Mouse (Mus musculus): ENCODE results near the gene Mertk. TPM values are rescaled to one million over a fixed set of nuclear protein-coding genes. Genes with fewer than 3 reads are reported as not detected.

The Mertk gene
- polyA plus RNA-seq, 1 experiment: 6.1 TPM

DNA sequence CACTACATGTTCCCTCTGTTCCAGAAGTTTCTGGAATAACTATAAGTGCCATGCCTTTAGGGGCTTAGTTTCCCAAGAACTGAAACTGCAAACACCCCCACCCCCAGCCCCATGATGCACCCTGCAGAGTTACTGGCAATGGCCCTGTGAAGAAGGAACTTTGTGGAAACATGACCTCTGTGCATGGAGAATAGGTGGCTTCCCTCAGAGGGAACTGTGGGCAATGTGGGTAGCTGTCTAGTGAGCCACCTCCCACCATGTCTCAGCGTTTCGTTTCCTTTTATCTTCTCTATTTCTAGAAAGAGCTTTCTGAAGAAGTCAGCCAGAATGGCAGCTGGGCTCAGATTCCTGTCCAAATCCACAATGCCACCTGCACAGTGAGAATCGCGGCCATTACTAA, 72.3 kb downstream of the Mertk start:
- no peak overlapping the region for H3K27ac ChIP-seq (ENCODE audit: insufficient read depth, low read length)
- TF ChIP-seq CTCF (IDR thresholded peaks at IDR 0.05; ENCODE audit: borderline replicate concordance, insufficient read depth, low read depth, low read length) (no peak), POLR2A (IDR thresholded peaks at IDR 0.05; ENCODE audit: borderline replicate concordance, insufficient read depth, low read length) (no peak)
- H3K4me3 ChIP-seq (replicated peaks; ENCODE audit: insufficient read depth, low read depth, low read length): no peak overlapping the region
- H3K4me1 ChIP-seq (ENCODE audit: control insufficient read depth, insufficient read depth, low read length): no peaks in the 10 kb centered on the region
- DNase-seq: no peak
- H3K27me3 ChIP-seq (ENCODE audit: control insufficient read depth, insufficient read depth, low read length): no peaks in the 10 kb centered on the region
- 7% methylated on average over 4 of the region's 4 CpGs for WGBS

GRCm38 (mm10) chr2:128771750-128772338, 73.1 kb downstream of the Mertk start:
- WGBS: 29% methylated on average over 7 of the region's 7 CpGs
- no peak overlapping the region for H3K4me3 ChIP-seq (replicated peaks; ENCODE audit: insufficient read depth, low read depth, low read length)
- no peaks in the 10 kb centered on the region for H3K4me1 ChIP-seq (ENCODE audit: control insufficient read depth, insufficient read depth, low read length)
- DNase-seq: peak in 1 of 2 experiments; percentile 6
- H3K27ac ChIP-seq (ENCODE audit: insufficient read depth, low read length): no peak overlapping the region
- no peaks in the 10 kb centered on the region for H3K27me3 ChIP-seq (ENCODE audit: control insufficient read depth, insufficient read depth, low read length)
- TF ChIP-seq POLR2A (IDR thresholded peaks at IDR 0.05; ENCODE audit: borderline replicate concordance, insufficient read depth, low read length): no peak
- TF ChIP-seq CTCF (IDR thresholded peaks at IDR 0.05; ENCODE audit: borderline replicate concordance, insufficient read depth, low read depth, low read length): no peak

- Histone ChIP-seq H3K27me3 (ENCODE audit: control insufficient read depth, insufficient read depth, low read length) (no peaks in the 10 kb centered on the region), H3K4me1 (ENCODE audit: control insufficient read depth, insufficient read depth, low read length) (no peaks in the 10 kb centered on the region), H3K27ac (ENCODE audit: insufficient read depth, low read length) (no peak overlapping the region), H3K4me3 (replicated peaks; ENCODE audit: insufficient read depth, low read depth, low read length) (no peak overlapping the region)
- no peak for TF ChIP-seq CTCF (IDR thresholded peaks at IDR 0.05; ENCODE audit: borderline replicate concordance, insufficient read depth, low read depth, low read length)
- no peak for TF ChIP-seq POLR2A (IDR thresholded peaks at IDR 0.05; ENCODE audit: borderline replicate concordance, insufficient read depth, low read length)
- DNase-seq: no peak
- WGBS: 85% methylated on average over 5 of the region's 5 CpGs
Observed at GRCm38 (mm10) chr2:128782231-128782630, 83.5 kb downstream of the Mertk start.

DNA sequence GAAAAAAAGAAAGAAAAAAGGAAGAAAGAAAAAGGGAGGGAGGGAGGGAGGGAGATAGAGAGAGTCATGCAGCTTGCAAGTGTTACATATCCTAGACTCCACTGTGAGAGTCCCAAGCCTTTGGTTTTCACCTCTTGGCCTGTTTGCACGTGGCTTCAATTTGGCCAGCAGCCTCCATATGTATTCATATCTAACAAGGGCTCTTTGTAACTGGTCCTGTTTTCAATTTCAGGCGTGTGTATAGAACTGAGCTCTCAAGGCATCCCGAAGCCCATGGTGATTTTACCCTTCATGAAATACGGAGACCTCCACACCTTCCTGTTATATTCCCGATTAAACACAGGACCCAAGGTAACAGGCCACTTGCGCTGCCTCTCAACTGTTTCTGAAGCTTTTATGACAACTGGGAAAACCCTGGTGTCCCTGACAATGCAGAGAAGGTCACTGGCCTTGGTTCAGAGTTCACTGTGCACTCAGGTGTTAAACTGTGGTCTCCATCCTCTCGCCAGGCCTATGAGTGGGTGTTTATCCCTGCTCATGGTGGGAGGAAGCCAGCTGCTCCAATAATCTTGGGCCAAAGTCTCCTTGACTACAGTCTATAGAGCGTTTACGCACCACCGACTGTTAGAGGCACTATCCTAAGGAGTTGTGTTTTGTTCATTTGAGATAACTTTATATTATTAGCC, 85.0 kb downstream of the Mertk start:
- Histone ChIP-seq H3K4me3 (replicated peaks; ENCODE audit: insufficient read depth, low read depth, low read length) (no peak overlapping the region), H3K4me1 (ENCODE audit: control insufficient read depth, insufficient read depth, low read length) (no peaks in the 10 kb centered on the region), H3K27me3 (ENCODE audit: control insufficient read depth, insufficient read depth, low read length) (no peaks in the 10 kb centered on the region), H3K27ac (ENCODE audit: insufficient read depth, low read length) (no peak overlapping the region)
- 67% methylated on average over 10 of the region's 10 CpGs for WGBS
- no peak for TF ChIP-seq POLR2A (IDR thresholded peaks at IDR 0.05; ENCODE audit: borderline replicate concordance, insufficient read depth, low read length)
- no peak for TF ChIP-seq CTCF (IDR thresholded peaks at IDR 0.05; ENCODE audit: borderline replicate concordance, insufficient read depth, low read depth, low read length)
- no peak for DNase-seq

DNA sequence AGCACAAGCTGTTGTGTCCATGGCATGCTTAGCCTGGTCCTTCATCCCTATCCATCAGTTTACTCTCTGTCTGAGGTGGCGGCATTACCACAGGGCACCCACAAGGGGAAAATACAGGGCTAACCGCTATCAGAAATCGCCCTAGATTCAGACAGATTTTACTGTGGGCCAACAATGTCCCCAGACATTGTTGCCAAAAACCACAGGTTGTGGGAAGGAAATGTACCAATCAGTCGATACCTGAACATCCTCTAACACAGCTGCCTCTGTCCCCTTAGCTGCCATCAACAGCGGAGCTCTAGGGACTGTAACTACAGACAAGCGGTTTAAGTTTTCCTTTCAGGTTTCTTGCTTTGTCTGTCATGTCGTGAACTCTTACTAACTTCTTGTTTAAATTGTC, 86.1 kb downstream of the Mertk start:
- Histone ChIP-seq H3K27ac (ENCODE audit: insufficient read depth, low read length) (no peak overlapping the region), H3K4me1 (ENCODE audit: control insufficient read depth, insufficient read depth, low read length) (no peaks in the 10 kb centered on the region), H3K27me3 (ENCODE audit: control insufficient read depth, insufficient read depth, low read length) (no peaks in the 10 kb centered on the region), H3K4me3 (replicated peaks; ENCODE audit: insufficient read depth, low read depth, low read length) (no peak overlapping the region)
- DNase-seq: no peak
- TF ChIP-seq CTCF (IDR thresholded peaks at IDR 0.05; ENCODE audit: borderline replicate concordance, insufficient read depth, low read depth, low read length) (no peak), POLR2A (IDR thresholded peaks at IDR 0.05; ENCODE audit: borderline replicate concordance, insufficient read depth, low read length) (no peak)
- WGBS: 91% methylated on average over 7 of the region's 7 CpGs

GRCm38 (mm10) chr2:128786341-128786740, 87.6 kb downstream of the Mertk start:
- WGBS: 30% methylated on average over 5 of the region's 5 CpGs
- Histone ChIP-seq H3K4me1 (ENCODE audit: control insufficient read depth, insufficient read depth, low read length) (no peaks in the 10 kb centered on the region), H3K27ac (ENCODE audit: insufficient read depth, low read length) (no peak overlapping the region), H3K4me3 (replicated peaks; ENCODE audit: insufficient read depth, low read depth, low read length) (no peak overlapping the region), H3K27me3 (ENCODE audit: control insufficient read depth, insufficient read depth, low read length) (no peaks in the 10 kb centered on the region)
- TF ChIP-seq CTCF (IDR thresholded peaks at IDR 0.05; ENCODE audit: borderline replicate concordance, insufficient read depth, low read depth, low read length) (no peak), POLR2A (IDR thresholded peaks at IDR 0.05; ENCODE audit: borderline replicate concordance, insufficient read depth, low read length) (no peak)
- DNase-seq: no peak

DNA sequence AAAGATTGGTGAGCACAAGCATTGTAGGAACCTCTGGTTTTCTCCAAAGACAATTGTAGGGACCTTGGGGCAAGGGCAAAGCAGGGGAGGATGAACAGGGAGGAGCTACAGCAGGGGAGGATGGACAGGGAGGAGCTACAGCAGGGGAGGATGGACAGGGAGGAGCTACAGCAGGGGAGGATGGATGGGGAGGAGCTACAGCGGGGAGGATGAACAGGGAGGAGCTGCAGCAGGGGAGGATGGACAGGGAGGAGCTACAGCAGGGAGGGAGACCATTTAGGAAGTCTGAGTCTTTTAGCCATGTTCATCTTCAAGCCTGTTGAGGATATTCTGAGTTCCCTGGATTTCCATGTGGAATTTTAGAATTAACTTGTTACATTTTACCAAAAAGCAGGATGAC, 88.0 kb downstream of the Mertk start:
- H3K4me3 ChIP-seq (replicated peaks; ENCODE audit: insufficient read depth, low read depth, low read length): no peak overlapping the region
- no peaks in the 10 kb centered on the region for H3K4me1 ChIP-seq (ENCODE audit: control insufficient read depth, insufficient read depth, low read length)
- H3K27ac ChIP-seq (ENCODE audit: insufficient read depth, low read length): no peak overlapping the region
- TF ChIP-seq CTCF (IDR thresholded peaks at IDR 0.05; ENCODE audit: borderline replicate concordance, insufficient read depth, low read depth, low read length) (no peak), POLR2A (IDR thresholded peaks at IDR 0.05; ENCODE audit: borderline replicate concordance, insufficient read depth, low read length) (no peak)
- no peak for DNase-seq
- 46% methylated on average over 1 of the region's 1 CpGs for WGBS
- H3K27me3 ChIP-seq (ENCODE audit: control insufficient read depth, insufficient read depth, low read length): no peaks in the 10 kb centered on the region

GRCm38 (mm10) chr2:128787805-128788204, 89.0 kb downstream of the Mertk start:
- 85% methylated on average over 3 of the region's 3 CpGs for WGBS

More at GRCm38 (mm10) chr2:128787805-128788204, 89.0 kb downstream of the Mertk start:
- Histone ChIP-seq H3K27ac (ENCODE audit: insufficient read depth, low read length) (no peak overlapping the region), H3K27me3 (ENCODE audit: control insufficient read depth, insufficient read depth, low read length) (no peaks in the 10 kb centered on the region), H3K4me3 (replicated peaks; ENCODE audit: insufficient read depth, low read depth, low read length) (no peak overlapping the region), H3K4me1 (ENCODE audit: control insufficient read depth, insufficient read depth, low read length) (no peaks in the 10 kb centered on the region)
- no peak for DNase-seq
- TF ChIP-seq POLR2A (IDR thresholded peaks at IDR 0.05; ENCODE audit: borderline replicate concordance, insufficient read depth, low read length) (no peak), CTCF (IDR thresholded peaks at IDR 0.05; ENCODE audit: borderline replicate concordance, insufficient read depth, low read depth, low read length) (no peak)
